Mouse (Mus musculus) left cerebral cortex, postnatal 4 days (tissue): Measurements from ENCODE around the gene Klhdc7b. TPM values are rescaled to one million over a fixed set of nuclear protein-coding genes. Genes with fewer than 3 reads are reported as not detected.
"Not testable (repeated sequence)": the region's sequence is repeated elsewhere in the genome, so short reads cannot be mapped to it uniquely, and the experiment has no call there.

Experiments used
- DNase-seq: peaks from one replicate; pipeline ENCODE4 v3.0.0-alpha.2; 2022
- intact Hi-C: fragments of 180-260 bp; cut with DNase I; formaldehyde crosslinking; loops from one replicate; pipeline ENCODE4 v1.15.1; 2025
- total RNA-seq, 2 experiments: library from RNA; stranded (reverse); gene quantifications; 2 replicates each; pipeline ENCODE4 v1.2.3; 2021

Gene Klhdc7b
- total RNA-seq, 2 experiments from 2014 or later: not detected

- no peak for DNase-seq
- intact Hi-C loops: no loop called here
These were observed 42.0 kb downstream of the Klhdc7b start for GRCm38 (mm10) chr15:89426716-89427115.

GRCm38 (mm10) chr15:89428136-89428790 lies 43.5 kb downstream of the Klhdc7b start:
- intact Hi-C loops: no loop called here

GRCm38 (mm10) chr15:89428821-89429351 lies 44.2 kb downstream of the Klhdc7b start:
- intact Hi-C loops: no loop called here
- no peak for DNase-seq

More at GRCm38 (mm10) chr15:89428136-89428790, 43.5 kb downstream of the Klhdc7b start:
- no peak for DNase-seq

GRCm38 (mm10) chr15:89429352-89430221 lies 44.9 kb downstream of the Klhdc7b start, which contains the start of the genes C730034F03Rik, Gm44502 and Chkb:
C730034F03Rik (plus strand) TSS chr15:89429589.
Gm44502 (minus strand) TSS chr15:89429696.
Chkb (minus strand) TSS chr15:89429908.
- DNase-seq: peak; percentile 94
- intact Hi-C loops: no loop called here

GRCm38 (mm10) chr15:89430341-89430740 lies 45.6 kb downstream of the Klhdc7b start:
- intact Hi-C loops: no loop called here

GRCm38 (mm10) chr15:89430771-89431170 lies 46.1 kb downstream of the Klhdc7b start:
- DNase-seq, intact Hi-C loops: not testable (repeated sequence)

More at GRCm38 (mm10) chr15:89430341-89430740, 45.6 kb downstream of the Klhdc7b start:
- DNase-seq: no peak

GRCm38 (mm10) chr15:89431271-89431670 lies 46.6 kb downstream of the Klhdc7b start:
- DNase-seq: no peak

GRCm38 (mm10) chr15:89431806-89432205 lies 47.1 kb downstream of the Klhdc7b start:
- intact Hi-C loops: no loop called here

More at GRCm38 (mm10) chr15:89431271-89431670, 46.6 kb downstream of the Klhdc7b start:
- intact Hi-C loops: no loop called here

GRCm38 (mm10) chr15:89432946-89433345 lies 48.2 kb downstream of the Klhdc7b start:
- DNase-seq: no peak
- intact Hi-C loops: no loop called here

More at GRCm38 (mm10) chr15:89431806-89432205, 47.1 kb downstream of the Klhdc7b start:
- no peak for DNase-seq

GRCm38 (mm10) chr15:89434136-89434535 lies 49.4 kb downstream of the Klhdc7b start:
- DNase-seq: no peak
- intact Hi-C loops: no loop called here

GRCm38 (mm10) chr15:89435878-89436277 lies 51.2 kb downstream of the Klhdc7b start:
- no peak for DNase-seq
- intact Hi-C loops: no loop called here

Other genes starting within 250 kb of the Klhdc7b start
- gene Mapk12, start 244.2 kb upstream of the Klhdc7b start, total RNA-seq: 1 to 10 TPM; 4.1 to 5.0 TPM
- 10 to 100 TPM; 34.4 to 36.6 TPM for gene Mapk11, start 235.3 kb upstream of the Klhdc7b start, total RNA-seq
- gene Plxnb2, start 204.1 kb upstream of the Klhdc7b start, total RNA-seq: 100 to 1,000 TPM; 100 TPM
- gene Dennd6b, start 188.4 kb upstream of the Klhdc7b start, total RNA-seq: 10 to 100 TPM; 46.6 to 49.4 TPM
- 100 to 1,000 TPM; 163 to 165 TPM for gene Ppp6r2, start 173.4 kb upstream of the Klhdc7b start, total RNA-seq
- 100 to 1,000 TPM; 192 to 235 TPM for gene Sbf1, start 69.6 kb upstream of the Klhdc7b start, total RNA-seq
- gene Adm2, start 62.2 kb upstream of the Klhdc7b start, total RNA-seq: not detected
- not detected for gene Miox, start 50.5 kb upstream of the Klhdc7b start, total RNA-seq
- gene Lmf2, start 29.3 kb upstream of the Klhdc7b start, total RNA-seq: 10 to 100 TPM; 22.9 to 36.2 TPM
- 10 to 100 TPM; 86.6 to 93.2 TPM for gene Ncaph2, start 29.2 kb upstream of the Klhdc7b start, total RNA-seq
- 10 to 100 TPM; 25.0 to 28.7 TPM for gene Sco2, start 11.1 kb upstream of the Klhdc7b start, total RNA-seq
- gene Tymp, start 7.9 kb upstream of the Klhdc7b start, total RNA-seq: under 1 TPM; 0.62 to 0.81 TPM
- 1 to 10 TPM; 1.8 to 1.9 TPM for gene Odf3b, start 5.6 kb upstream of the Klhdc7b start, total RNA-seq
- gene Syce3, start 25.6 kb downstream of the Klhdc7b start, total RNA-seq: not detected
- gene Cpt1b, start 40.9 kb downstream of the Klhdc7b start, total RNA-seq: 1 to 10 TPM; 4.0 to 7.6 TPM
- 1 to 10 TPM; 1.8 to 3.2 TPM for gene C730034F03Rik, start 44.7 kb downstream of the Klhdc7b start, total RNA-seq
- 1 to 10 TPM in 1 of 2 experiments, under 1 TPM in 1; 0.40 to 1.3 TPM for gene Gm44502, start 44.8 kb downstream of the Klhdc7b start, total RNA-seq
- gene Chkb, start 45.0 kb downstream of the Klhdc7b start, total RNA-seq: 10 to 100 TPM; 75.8 TPM
- 100 to 1,000 TPM; 155 to 170 TPM for gene Mapk8ip2, start 69.0 kb downstream of the Klhdc7b start, total RNA-seq
- gene Arsa, start 92.5 kb downstream of the Klhdc7b start, total RNA-seq: 10 to 100 TPM; 31.5 to 32.8 TPM
- gene Shank3, start 114.7 kb downstream of the Klhdc7b start, total RNA-seq: 100 to 1,000 TPM; 136 to 141 TPM
- 1 to 10 TPM; 5.8 to 5.9 TPM for gene Acr, start 183.4 kb downstream of the Klhdc7b start, total RNA-seq
- gene Rabl2, start 207.0 kb downstream of the Klhdc7b start, total RNA-seq: 10 to 100 TPM; 51.7 to 54.5 TPM